Mouse (Mus musculus): ENCODE data around the gene Gabrd.
"Not testable (repeated sequence)": the region's sequence is repeated elsewhere in the genome, so short reads cannot be mapped to it uniquely, and the experiment has no call there.

Gene Gabrd

DNA sequence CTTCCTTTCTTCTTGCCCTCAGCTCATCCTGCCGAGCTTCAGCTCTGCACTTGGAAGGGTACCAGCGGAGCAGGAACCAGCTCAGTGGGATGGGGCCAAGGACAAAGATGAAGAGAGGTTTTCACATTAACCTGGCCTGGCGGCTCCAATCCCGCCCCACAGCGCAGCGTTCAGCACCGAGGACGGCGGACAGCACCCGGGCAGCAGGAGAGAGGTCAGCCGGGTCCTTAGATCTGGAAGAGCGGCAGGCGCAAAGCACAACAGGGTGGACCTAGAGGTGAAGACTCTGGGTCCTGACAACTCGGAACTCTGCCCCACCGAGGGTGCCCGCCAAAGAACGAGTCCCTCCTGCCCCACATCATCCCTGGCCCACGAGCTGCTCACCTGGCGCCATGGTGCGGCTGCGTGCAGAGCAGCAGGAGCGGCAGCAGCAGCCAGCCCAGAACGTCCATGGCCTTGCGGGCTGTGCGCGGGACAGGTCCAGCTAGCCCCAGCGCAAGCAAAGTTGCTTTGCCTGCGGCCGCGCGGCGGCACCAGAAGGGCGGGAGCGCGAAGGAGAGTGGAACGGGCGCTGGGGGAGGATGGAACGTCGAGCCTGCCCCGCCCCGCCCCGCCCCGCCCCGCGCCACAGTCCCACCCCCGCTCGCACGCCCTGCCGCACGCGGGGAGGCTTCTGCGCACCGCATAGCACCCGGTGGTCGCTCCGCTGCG is at the start of gene Gabrd:
Gene Gabrd, minus strand, starts transcription at position 602 of the 711 bp plus-strand sequence.
- peak; percentile 54 for DNase-seq

- no peak for DNase-seq
Observed at GRCm38 (mm10) chr4:155442808-155443207, 44.9 kb upstream of the Gabrd start.

- no peak for DNase-seq
Observed at GRCm38 (mm10) chr4:155433993-155434392, 36.1 kb upstream of the Gabrd start.

DNA sequence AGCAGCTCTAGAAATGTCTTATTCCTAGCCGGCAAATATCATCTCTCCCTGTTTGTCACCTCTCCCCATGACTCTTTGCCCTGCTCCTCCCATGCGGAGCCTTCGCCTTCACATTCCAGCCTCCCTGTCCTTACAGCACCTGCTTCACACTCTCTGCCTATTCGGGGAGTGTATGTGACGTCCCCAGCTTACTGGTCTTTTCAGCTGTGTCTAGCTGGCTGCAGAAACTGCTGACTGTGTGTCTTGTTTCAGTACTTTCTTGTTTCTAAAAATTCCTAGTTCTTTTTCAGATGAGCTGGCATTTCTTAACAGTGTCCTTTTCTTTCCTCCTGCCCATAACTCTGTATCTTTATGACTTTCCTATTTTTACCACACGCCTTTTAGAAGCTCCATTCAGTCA is 34.4 kb upstream of the Gabrd start:
- DNase-seq: no peak

- no peak for DNase-seq
Observed at GRCm38 (mm10) chr4:155429202-155429601, 31.3 kb upstream of the Gabrd start.

DNA sequence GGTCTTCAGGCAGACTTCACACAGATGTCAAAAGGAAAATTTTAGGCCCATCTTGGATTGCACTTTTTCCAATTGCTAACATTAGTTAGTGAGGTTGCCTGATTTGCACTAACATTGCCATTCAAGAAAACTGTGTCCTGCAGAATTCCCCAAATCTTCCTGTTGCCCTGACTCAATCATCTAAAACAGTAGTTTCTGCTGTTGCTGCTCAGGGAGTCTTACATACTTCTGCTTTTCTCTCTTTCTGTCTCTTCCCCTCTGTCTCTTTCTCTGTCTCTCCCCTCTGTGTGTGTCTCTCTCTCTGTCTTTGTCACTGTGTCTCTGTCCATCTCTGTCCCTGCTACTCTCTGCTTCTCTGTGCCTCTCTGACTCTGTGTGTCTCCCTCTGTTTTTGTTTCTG is 30.5 kb upstream of the Gabrd start:
- DNase-seq: no peak

DNA sequence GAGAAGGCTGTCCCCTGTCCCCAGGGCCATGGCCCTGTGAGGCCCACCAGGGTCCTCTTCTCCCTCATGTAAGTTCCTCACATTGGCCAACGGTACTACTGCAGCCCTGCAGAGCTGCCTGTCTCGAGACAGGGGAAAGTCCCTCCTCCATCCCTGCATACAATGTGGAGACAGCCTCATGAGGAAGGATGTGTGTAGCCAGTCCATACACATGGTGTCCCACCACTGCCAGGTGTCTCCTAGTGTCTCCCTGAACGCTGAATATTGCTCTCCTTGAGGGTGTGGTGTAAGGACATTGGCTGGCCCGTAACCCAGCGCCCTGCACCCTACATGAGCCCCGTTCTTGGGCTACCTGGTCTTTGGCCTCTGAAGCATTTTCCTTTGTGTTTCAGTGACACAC is 28.4 kb upstream of the Gabrd start:
- no peak for DNase-seq

DNA sequence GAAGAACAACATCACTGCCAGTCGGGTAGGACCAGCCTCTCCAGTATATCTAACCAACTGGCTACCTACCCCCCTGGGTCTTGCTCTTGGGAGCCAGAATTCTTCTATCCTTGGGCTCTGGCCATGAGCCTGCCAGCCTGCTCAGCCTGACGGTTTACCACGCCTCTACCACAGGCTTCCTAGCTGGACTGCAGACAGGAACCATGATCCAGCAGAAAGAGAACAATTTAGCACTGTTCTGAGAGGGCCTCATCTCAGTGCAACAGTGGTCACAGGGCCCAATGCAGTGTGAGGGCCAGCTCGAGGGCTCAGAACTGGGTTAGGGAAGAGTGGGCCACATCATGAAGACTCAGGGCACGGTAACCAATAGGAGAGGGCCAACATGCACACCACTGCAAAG is 26.1 kb upstream of the Gabrd start:
- no peak for DNase-seq

- not testable (repeated sequence) for DNase-seq
Observed at GRCm38 (mm10) chr4:155421412-155422370, 23.8 kb upstream of the Gabrd start.

DNA sequence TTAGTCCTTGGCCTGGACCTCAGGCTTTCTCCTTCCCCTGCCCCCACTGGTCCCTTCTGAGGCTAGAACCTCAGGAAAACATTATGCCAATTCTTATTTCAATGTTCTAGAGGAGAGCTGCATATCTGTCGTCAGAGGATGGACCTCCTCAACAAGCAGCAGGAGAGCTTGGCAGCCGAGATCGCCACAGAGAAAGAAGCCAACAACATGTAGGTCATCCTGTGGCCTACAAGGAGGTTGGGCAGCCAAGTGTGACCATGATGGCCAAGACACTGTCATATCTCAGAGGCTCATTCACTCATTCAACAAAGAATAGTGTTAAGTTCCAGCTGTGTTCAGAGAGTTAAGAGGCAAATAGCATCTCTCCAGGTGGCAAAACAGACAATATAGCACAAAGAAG is 22.2 kb upstream of the Gabrd start:
- no peak for DNase-seq

DNA sequence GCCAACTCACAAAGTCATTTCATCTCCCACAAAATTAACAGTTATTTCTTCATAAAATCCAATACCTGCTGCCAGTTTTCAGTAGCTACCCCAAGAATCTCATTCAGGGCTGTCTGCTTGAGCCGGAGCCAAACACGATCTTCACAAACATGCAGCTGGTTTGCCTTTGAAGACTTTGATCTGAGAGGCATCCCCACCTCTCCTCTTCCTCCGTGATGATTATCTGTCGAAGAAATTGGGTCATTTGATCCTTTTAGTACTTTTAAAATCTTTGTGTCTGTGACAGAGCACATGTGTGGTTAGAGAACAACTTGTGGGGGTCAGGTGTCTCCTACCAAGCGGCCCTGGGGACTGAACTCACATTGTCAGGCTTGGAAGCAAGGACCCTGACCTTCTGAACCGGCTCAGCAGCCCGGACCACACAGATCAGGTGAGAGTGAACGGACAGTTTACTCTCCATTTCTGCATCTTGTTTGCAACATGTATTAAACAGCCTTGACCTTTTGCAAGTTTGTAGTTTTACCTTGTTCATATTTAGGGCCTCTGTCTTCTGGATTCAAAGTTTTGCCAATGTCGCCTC is 16.8 kb upstream of the Gabrd start:
- peak; percentile 65 for DNase-seq

GRCm38 (mm10) chr4:155413641-155414335 is 15.9 kb upstream of the Gabrd start:
- DNase-seq: peak; percentile 61

GRCm38 (mm10) chr4:155412124-155412523 is 14.2 kb upstream of the Gabrd start:
- DNase-seq: no peak

- DNase-seq: peak; percentile 92
Observed at GRCm38 (mm10) chr4:155409058-155409776, 11.3 kb upstream of the Gabrd start, which contains the start of gene Cfap74. Cfap74 (plus strand) TSS chr4:155409190.

- no peak for DNase-seq
Observed at GRCm38 (mm10) chr4:155408695-155409057, 10.8 kb upstream of the Gabrd start.

DNA sequence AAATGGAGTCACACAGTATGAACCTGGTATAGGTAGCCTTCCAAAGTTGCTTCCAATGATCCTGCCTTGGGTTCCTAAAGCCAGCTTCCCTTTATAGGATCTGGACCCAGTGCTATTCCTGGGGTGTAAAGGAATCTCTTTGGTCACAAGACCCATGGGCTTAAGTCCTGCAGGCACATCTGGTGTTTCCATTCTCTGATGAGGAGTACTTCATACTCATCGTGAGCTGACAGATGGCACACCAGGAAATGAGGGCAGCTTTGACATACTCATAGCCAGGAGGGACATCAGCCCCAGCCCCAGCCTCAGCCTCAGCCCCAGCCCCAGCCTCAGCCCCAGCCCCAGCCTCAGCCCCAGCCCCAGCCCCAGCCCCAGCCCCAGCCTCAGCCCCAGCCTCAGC is 4.6 kb upstream of the Gabrd start:
- DNase-seq: no peak

- no peak for DNase-seq
Observed at GRCm38 (mm10) chr4:155401121-155401520, 3.2 kb upstream of the Gabrd start.

- DNase-seq: no peak
Observed at GRCm38 (mm10) chr4:155398222-155398540, 269 bp upstream of the Gabrd start.

DNA sequence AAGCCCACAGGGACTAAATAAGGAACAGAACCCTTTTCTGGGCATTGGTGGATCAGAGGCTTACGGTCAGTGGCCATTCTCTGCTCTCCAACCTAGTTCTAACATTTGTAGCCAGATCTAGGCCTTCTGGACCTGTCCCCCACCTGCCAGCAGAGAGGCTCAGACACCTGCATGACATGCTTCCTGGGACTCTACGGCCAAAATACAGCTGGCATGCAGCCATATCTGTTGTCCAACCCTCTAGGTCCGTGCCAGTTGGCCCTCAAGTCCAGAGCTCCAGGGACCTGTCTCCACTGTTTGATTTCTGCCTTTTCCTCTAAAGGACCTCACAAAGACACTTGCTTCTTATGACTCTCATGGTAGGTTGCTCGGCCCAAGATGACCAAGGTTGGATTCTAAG is 1.2 kb downstream of the Gabrd start:
- DNase-seq: no peak

DNA sequence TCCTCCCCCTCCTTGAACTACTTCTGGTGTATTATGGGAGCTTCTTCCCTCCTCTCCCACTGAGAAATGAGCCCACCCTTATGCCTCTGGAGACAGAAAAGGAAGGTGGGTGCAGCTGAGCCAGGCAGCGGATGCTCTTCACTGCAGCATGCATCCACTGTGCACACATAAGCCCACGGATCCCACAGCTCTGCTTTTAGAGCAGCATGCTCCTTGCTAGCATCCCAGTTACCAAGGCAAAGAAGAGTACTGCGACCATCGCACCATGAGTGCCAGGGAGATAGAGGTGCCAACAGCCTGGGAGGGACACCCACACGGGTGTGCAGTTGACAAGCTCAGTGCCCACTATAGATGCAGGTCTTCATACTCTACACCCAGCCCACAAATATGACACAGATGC is 2.4 kb downstream of the Gabrd start:
- no peak for DNase-seq

GRCm38 (mm10) chr4:155387166-155387565 is 10.7 kb downstream of the Gabrd start:
- no peak for DNase-seq

DNA sequence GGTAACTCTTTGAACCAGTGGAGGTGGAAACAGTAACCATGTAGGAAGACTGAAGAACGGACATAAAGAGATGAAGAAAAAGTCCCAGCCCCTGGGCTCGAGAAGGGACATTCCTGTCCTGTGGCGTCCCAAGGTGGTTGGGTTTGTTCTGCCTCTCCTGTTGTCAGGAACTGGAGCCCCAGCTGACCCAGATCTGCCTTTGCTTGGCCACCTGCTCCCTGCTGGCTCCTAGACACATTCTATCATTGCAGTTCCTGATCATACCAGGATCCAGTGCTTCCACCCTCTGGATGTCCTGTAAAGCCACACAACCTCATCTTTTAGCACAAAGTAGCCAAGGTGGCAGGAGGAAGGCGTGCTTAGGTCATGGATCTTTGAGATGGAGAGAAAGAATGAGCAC is 14.6 kb downstream of the Gabrd start:
- DNase-seq: no peak

GRCm38 (mm10) chr4:155382752-155383151 is 15.2 kb downstream of the Gabrd start:
- DNase-seq: no peak

All from thymus, postnatal 14 days (tissue).